Mouse (Mus musculus): Measurements from ENCODE around the gene Srrm3. TPM values are rescaled to one million over a fixed set of nuclear protein-coding genes. Genes with fewer than 3 reads are reported as not detected.

Srrm3 gene
- polyA plus RNA-seq (2016; fragmentation: Nextera tagmentation; extraction: Ambion mirVana), result 3.6 and 8.9 TPM in 2 replicates

GRCm38 (mm10) chr5:135806555-135807262 lies at the start of gene Srrm3:
Gene Srrm3 (plus strand): TSS chr5:135806890.
- 4% methylated on average over 29 of the region's 29 CpGs for WGBS
- no peak; the same call in 1 of the 2 replicates for ATAC-seq (ENCODE audit: insufficient number of reproducible peaks, insufficient read depth, low FRiP score, low TSS enrichment)
- H3K9ac ChIP-seq, result no peak within 1 kb of the TSS
- H3K4me2 ChIP-seq (replicated peaks), result peak within 1 kb of the TSS; percentile 28; the same call in 1 of the 2 replicates
- no peaks in the 10 kb centered on the region for H3K27me3 ChIP-seq
- H3K36me3 ChIP-seq, result no peaks in the 10 kb centered on the region
- H3K9me3 ChIP-seq, result 0 out of 2 replicates have a peak, but pooled peaks cover 2% of the 10 kb centered on the region
- 0 out of 2 replicates have a peak within 1 kb of the TSS, but pooled peaks have one; percentile 20 for H3K4me3 ChIP-seq
- H3K27ac ChIP-seq, result no peak within 1 kb of the TSS
- H3K4me1 ChIP-seq, result 0 out of 2 replicates have a peak, but pooled peaks cover 6% of the 10 kb centered on the region

- Histone ChIP-seq H3K27me3 (no peaks in the 10 kb centered on the region), H3K36me3 (no peaks in the 10 kb centered on the region), H3K4me1 (no peaks in the 10 kb centered on the region), H3K9ac (no peak overlapping the region), H3K27ac (no peak overlapping the region), H3K4me2 (replicated peaks) (no peak overlapping the region), H3K4me3 (no peak overlapping the region), H3K9me3 (no peaks in the 10 kb centered on the region)
- no peak for ATAC-seq (ENCODE audit: insufficient number of reproducible peaks, insufficient read depth, low FRiP score, low TSS enrichment)
- WGBS, result 75% methylated on average over 3 of the region's 3 CpGs
Measured at GRCm38 (mm10) chr5:135761881-135762280, 44.8 kb upstream of the Srrm3 start.

GRCm38 (mm10) chr5:135763526-135763925 lies 43.2 kb upstream of the Srrm3 start:
- no peak for ATAC-seq (ENCODE audit: insufficient number of reproducible peaks, insufficient read depth, low FRiP score, low TSS enrichment)
- Histone ChIP-seq H3K9ac (no peak overlapping the region), H3K36me3 (no peaks in the 10 kb centered on the region), H3K27me3 (no peaks in the 10 kb centered on the region), H3K4me1 (no peaks in the 10 kb centered on the region), H3K27ac (no peak overlapping the region), H3K4me2 (replicated peaks) (no peak overlapping the region), H3K9me3 (no peaks in the 10 kb centered on the region), H3K4me3 (no peak overlapping the region)
- WGBS, result 3% methylated on average over 7 of the region's 7 CpGs

- Histone ChIP-seq H3K4me2 (replicated peaks) (no peak overlapping the region), H3K4me3 (no peak overlapping the region), H3K27me3 (no peaks in the 10 kb centered on the region), H3K9me3 (no peaks in the 10 kb centered on the region), H3K9ac (no peak overlapping the region), H3K4me1 (no peaks in the 10 kb centered on the region), H3K27ac (no peak overlapping the region), H3K36me3 (no peaks in the 10 kb centered on the region)
- WGBS, result 57% methylated on average over 3 of the region's 3 CpGs
- ATAC-seq (ENCODE audit: insufficient number of reproducible peaks, insufficient read depth, low FRiP score, low TSS enrichment), result no peak
Measured at GRCm38 (mm10) chr5:135764971-135765370, 41.7 kb upstream of the Srrm3 start.

GRCm38 (mm10) chr5:135772519-135772918 lies 34.2 kb upstream of the Srrm3 start:
- H3K9me3 ChIP-seq, result no peaks in the 10 kb centered on the region
- no peak overlapping the region for H3K4me2 ChIP-seq (replicated peaks)
- no peak overlapping the region for H3K4me3 ChIP-seq
- no peak overlapping the region for H3K9ac ChIP-seq
- no peak overlapping the region for H3K27ac ChIP-seq
- H3K27me3 ChIP-seq, result no peaks in the 10 kb centered on the region
- no peak for ATAC-seq (ENCODE audit: insufficient number of reproducible peaks, insufficient read depth, low FRiP score, low TSS enrichment)
- peaks cover 2% of the 10 kb centered on the region; the same call in 1 of the 2 replicates for H3K4me1 ChIP-seq
- no peaks in the 10 kb centered on the region for H3K36me3 ChIP-seq
- WGBS, result 56% methylated on average over 3 of the region's 3 CpGs

GRCm38 (mm10) chr5:135776546-135776945 lies 30.1 kb upstream of the Srrm3 start:
- H3K9me3 ChIP-seq, result no peaks in the 10 kb centered on the region
- H3K27ac ChIP-seq, result no peak overlapping the region
- H3K4me3 ChIP-seq, result no peak overlapping the region
- H3K9ac ChIP-seq, result no peak overlapping the region
- H3K36me3 ChIP-seq, result peaks cover 4% of the 10 kb centered on the region
- no peak overlapping the region for H3K4me2 ChIP-seq (replicated peaks)
- no peaks in the 10 kb centered on the region for H3K27me3 ChIP-seq
- ATAC-seq (ENCODE audit: insufficient number of reproducible peaks, insufficient read depth, low FRiP score, low TSS enrichment), result no peak
- 79% methylated on average over 4 of the region's 4 CpGs for WGBS
- H3K4me1 ChIP-seq, result peaks cover 19% of the 10 kb centered on the region

GRCm38 (mm10) chr5:135777796-135778470 lies 28.8 kb upstream of the Srrm3 start, which contains the start of gene Styxl1:
Gene Styxl1 (minus strand): TSS chr5:135778385.
- H3K36me3 ChIP-seq, result peaks cover 16% of the 10 kb centered on the region
- H3K27me3 ChIP-seq, result no peaks in the 10 kb centered on the region
- H3K9me3 ChIP-seq, result no peaks in the 10 kb centered on the region
- peak within 1 kb of the TSS; percentile 94 for H3K27ac ChIP-seq
- H3K4me1 ChIP-seq, result peaks cover 19% of the 10 kb centered on the region
- H3K4me2 ChIP-seq (replicated peaks), result peak within 1 kb of the TSS; percentile 85
- peak within 1 kb of the TSS; percentile 94 for H3K9ac ChIP-seq
- under 1% methylated on average over 45 of the region's 45 CpGs for WGBS
- H3K4me3 ChIP-seq, result peak within 1 kb of the TSS; percentile 86
- peak; percentile 87 for ATAC-seq (ENCODE audit: insufficient number of reproducible peaks, insufficient read depth, low FRiP score, low TSS enrichment)

DNA sequence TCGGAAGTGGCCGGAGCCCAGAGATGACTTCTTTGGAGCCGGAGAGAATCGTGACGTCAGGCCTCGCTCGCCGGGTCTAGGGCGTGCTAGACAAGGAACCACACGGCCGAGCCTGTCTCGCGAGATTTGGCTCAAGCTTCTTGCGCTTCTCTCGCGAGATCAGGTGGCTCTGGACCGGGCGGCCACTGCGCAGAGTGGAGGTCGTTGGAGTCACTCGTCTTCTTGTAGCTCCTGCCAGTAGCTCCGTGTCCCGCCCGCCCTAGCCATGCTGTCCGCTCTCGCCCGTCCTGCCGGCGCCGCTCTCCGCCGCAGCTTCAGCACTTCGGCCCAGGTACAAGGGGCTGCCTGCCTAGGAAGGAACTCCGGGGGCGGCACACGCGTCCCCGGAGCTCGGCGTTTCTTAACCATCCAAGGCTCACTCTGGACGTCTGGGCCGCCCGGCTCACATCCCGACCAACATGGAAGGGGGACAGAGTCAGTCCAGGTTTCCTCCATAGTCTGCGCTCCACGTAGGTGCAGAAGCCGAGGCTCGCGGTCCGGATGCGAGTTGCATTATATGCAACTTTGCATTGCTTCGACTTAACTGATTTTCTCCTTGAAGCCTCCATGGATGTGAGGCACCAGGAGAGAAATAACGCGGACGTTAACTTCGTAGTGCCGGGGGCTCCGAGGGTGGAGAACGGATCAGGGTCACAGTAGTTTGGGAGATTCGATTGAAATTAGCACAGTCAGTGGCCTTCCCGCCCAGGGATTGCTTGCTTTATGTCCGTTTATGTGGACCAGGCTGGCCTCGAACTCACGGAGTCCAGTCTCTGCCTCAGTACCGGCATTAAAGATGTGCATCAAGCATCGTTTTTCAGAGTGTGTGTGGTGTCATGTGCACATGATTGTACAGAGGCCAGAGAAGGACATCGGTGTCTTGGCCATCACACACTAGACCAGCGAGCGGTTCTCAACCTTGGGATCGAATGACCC lies 27.9 kb upstream of the Srrm3 start, which contains the start of gene Mdh2:
Gene Mdh2, plus strand, starts transcription at position 10 of the 975 bp plus-strand sequence.
- peak; percentile 96 for ATAC-seq (ENCODE audit: insufficient number of reproducible peaks, insufficient read depth, low FRiP score, low TSS enrichment)
- Histone ChIP-seq H3K9me3 (no peaks in the 10 kb centered on the region), H3K27me3 (no peaks in the 10 kb centered on the region), H3K9ac (peak within 1 kb of the TSS; percentile 94), H3K36me3 (peaks cover 24% of the 10 kb centered on the region), H3K4me2 (replicated peaks) (peak within 1 kb of the TSS; percentile 85), H3K27ac (peak within 1 kb of the TSS; percentile 94), H3K4me3 (peak within 1 kb of the TSS; percentile 86), H3K4me1 (peaks cover 19% of the 10 kb centered on the region)
- WGBS, result 1% methylated on average over 70 of the region's 70 CpGs

DNA sequence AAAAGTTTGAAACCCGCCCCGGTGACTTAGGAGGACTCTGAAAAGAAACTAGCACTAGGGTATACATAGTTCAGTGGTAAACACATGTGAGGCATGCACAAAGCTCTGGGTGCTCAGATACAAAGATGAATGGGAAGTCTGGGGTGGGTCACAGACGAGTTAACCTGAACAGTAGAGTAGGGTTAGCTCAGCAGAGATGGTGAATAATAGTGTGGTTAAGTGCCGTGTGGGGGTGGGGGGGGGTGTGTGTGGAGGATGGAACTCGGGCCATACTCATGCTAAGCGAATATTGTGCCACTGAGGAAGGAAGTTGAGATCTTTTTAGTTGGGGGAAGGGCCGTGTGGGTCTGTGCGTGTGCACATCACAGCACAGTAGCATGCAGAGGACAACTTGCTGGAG lies 26.4 kb upstream of the Srrm3 start:
- WGBS, result 84% methylated on average over 8 of the region's 8 CpGs
- H3K9ac ChIP-seq, result no peak overlapping the region
- no peak overlapping the region for H3K27ac ChIP-seq
- no peaks in the 10 kb centered on the region for H3K27me3 ChIP-seq
- peaks cover 19% of the 10 kb centered on the region for H3K4me1 ChIP-seq
- no peak overlapping the region for H3K4me3 ChIP-seq
- peaks cover 40% of the 10 kb centered on the region for H3K36me3 ChIP-seq
- no peak for ATAC-seq (ENCODE audit: insufficient number of reproducible peaks, insufficient read depth, low FRiP score, low TSS enrichment)
- no peaks in the 10 kb centered on the region for H3K9me3 ChIP-seq
- peak overlapping the region; percentile 2; the same call in 1 of the 2 replicates for H3K4me2 ChIP-seq (replicated peaks)

DNA sequence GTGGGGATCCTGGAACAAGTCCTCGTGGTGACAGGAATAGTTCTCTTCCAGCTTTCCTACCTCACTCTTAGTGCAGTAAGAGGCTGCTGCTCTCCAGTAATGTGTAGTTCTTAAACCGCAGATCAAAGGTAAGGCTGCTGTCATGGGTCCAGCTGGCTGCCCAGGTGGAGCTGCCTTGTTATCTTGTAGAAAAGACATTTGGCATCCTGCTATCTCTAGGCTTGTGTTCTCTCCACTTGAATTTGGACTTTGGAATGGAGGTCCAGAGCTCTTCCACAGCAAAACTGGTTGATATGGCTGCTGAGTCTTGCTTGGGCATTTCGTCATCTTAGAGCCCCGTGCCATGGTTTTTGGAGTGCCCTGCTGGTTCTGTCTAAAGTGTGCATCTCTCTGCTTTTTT lies 23.8 kb upstream of the Srrm3 start:
- Histone ChIP-seq H3K27me3 (no peaks in the 10 kb centered on the region), H3K4me2 (replicated peaks) (no peak overlapping the region), H3K9ac (no peak overlapping the region), H3K27ac (no peak overlapping the region), H3K36me3 (peaks cover 66% of the 10 kb centered on the region), H3K4me1 (peaks cover 15% of the 10 kb centered on the region), H3K9me3 (no peaks in the 10 kb centered on the region), H3K4me3 (no peak overlapping the region)
- no peak for ATAC-seq (ENCODE audit: insufficient number of reproducible peaks, insufficient read depth, low FRiP score, low TSS enrichment)
- WGBS, result 88% methylated on average over 4 of the region's 4 CpGs
